14 mouse cellular contexts compared by ENCODE assay signal in the genomic region with DNA sequence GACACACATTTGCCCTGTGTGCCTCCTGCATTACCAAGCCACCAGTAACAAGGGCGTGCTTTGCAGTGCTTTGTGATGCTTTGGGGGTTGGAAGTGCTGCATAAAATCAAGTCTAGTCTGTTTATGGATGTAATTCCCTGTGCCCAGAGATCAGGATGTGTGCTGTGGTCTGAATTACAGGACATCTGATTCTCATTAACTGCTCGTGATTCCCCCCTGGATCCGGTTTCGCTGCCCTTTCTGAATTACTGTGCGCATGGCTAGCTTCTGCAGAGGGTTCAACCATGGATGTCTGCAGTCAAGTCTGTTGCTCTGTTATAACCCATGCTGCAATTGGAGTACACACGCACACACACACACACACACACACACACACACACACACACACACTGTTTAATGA. TPM values are rescaled to one million over a fixed set of nuclear protein-coding genes. Genes with fewer than 3 reads are reported as not detected.
A peak's percentile ranks its signal among the peaks of the same experiment; 100 is the strongest.
DNase-seq lines count a peak whose midpoint lies in the region; ATAC-seq and TF ChIP-seq lines count a peak whose summit lies in the region.
"Had no signal": no experiment of that assay in that cellular context is flagged by ENCODE, and none has a peak within 500 bp of the region (broad histone marks: within the 10 kb centered on the region; RNA-seq: fewer than 3 reads in every experiment).

No protein-coding gene starts in this region.

- WGBS in lung, embryonic 14.5 days: 47% methylated on average over 6 of the region's 6 CpGs

- H3K36me3 ChIP-seq in lung, embryonic 14.5 days (ENCODE audit: insufficient read depth): no peaks in the 10 kb centered on the region
- H3K36me3 ChIP-seq: midbrain, embryonic 12.5 days had no signal

- peak; percentile 6 to 8 for DNase-seq in cerebellum, postnatal 10 days
- DNase-seq in lung, embryonic 14.5 days: peak; percentile 12
- DNase-seq in lung, postnatal 4 days: no peak
- peak; percentile 87 for DNase-seq in forelimb bud, embryonic 11.5 days (ENCODE audit: low read depth, low spot score)
- DNase-seq in yolk sac, embryonic 10.5 days (ENCODE audit: low spot score): peak; percentile 9
- no peak for DNase-seq in layer of hippocampus, adult 9-10 months (ENCODE audit: low spot score)
- no peak for DNase-seq in gastrocnemius, postnatal 14 days
- DNase-seq: cerebellum, adult 8-10 months; gastrocnemius, adult 2 months; lung, adult 2 months; thymus, postnatal 4 days had no signal

- intact Hi-C loops in gastrocnemius, postnatal 14 days (cut with DNase I; ENCODE audit: low total_unique reads): no loop called here

- H3K9me3 ChIP-seq in lung, embryonic 14.5 days (ENCODE audit: low read depth, low read length): no peaks in the 10 kb centered on the region
- H3K9me3 ChIP-seq: midbrain, embryonic 12.5 days had no signal

- H3K4me1 ChIP-seq in lung, embryonic 14.5 days (ENCODE audit: insufficient read depth): no peaks in the 10 kb centered on the region
- H3K4me1 ChIP-seq: midbrain, embryonic 12.5 days had no signal

- H3K27ac ChIP-seq in lung, embryonic 14.5 days (ENCODE audit: low read depth): no peak overlapping the region
- H3K27ac ChIP-seq: gastrocnemius, adult 2 months; layer of hippocampus, adult 2 months; midbrain, embryonic 12.5 days had no signal

- H3K4me2 ChIP-seq in lung, embryonic 14.5 days: no peak overlapping the region
- H3K4me2 ChIP-seq: midbrain, embryonic 12.5 days had no signal

- no peak overlapping the region for H3K9ac ChIP-seq in lung, embryonic 14.5 days
- H3K9ac ChIP-seq: midbrain, embryonic 12.5 days had no signal

- no peaks in the 10 kb centered on the region for H3K27me3 ChIP-seq in lung, embryonic 14.5 days (ENCODE audit: insufficient read depth, low read length)
- H3K27me3 ChIP-seq: midbrain, embryonic 12.5 days had no signal

- ATAC-seq in cerebellum, adult (ENCODE audit: insufficient number of reproducible peaks, low FRiP score, low TSS enrichment): no peak
- no peak for ATAC-seq in lung, embryonic 14.5 days (ENCODE audit: insufficient read depth)

- no peak for TF ChIP-seq CTCF in lung, embryonic 14.5 days (IDR thresholded peaks at IDR 0.05; ENCODE audit: low read depth)

- no peak overlapping the region for H3K4me3 ChIP-seq in lung, embryonic 14.5 days (ENCODE audit: low read depth, low read length)
- H3K4me3 ChIP-seq: gastrocnemius, adult 2 months; layer of hippocampus, adult 2 months; midbrain, embryonic 12.5 days had no signal

RNA-seq across cellular contexts. Expression of a gene that starts 52.5 kb away (rescaled TPM):
- 8.1 and 10.1 TPM in 2 replicates for polyA plus RNA-seq in lung, embryonic 14.5 days (2014; fragmentation: Nextera tagmentation; extraction: Ambion mirVana)
- 1 to 10 TPM; 6.4 to 6.7 TPM for total RNA-seq in gastrocnemius, postnatal 14 days (2021)

Comparison
In these comparisons a context has a peak if more than half of its experiments do, and no peak if none do; other contexts are left out.
1. DNase-seq: peak in cerebellum, postnatal 10 days (2 of 2), lung, embryonic 14.5 days (single experiment), forelimb bud, embryonic 11.5 days (single experiment) and yolk sac, embryonic 10.5 days (single experiment); none in lung, postnatal 4 days (0 of 2), layer of hippocampus, adult 9-10 months (single experiment) and gastrocnemius, postnatal 14 days (single experiment).